Mouse (Mus musculus) midbrain, embryonic 10.5 days (tissue): ENCODE data around the gene Cdc27. TPM values are rescaled to one million over a fixed set of nuclear protein-coding genes. Genes with fewer than 3 reads are reported as not detected.

ENCODE experiments used
- DNase-seq: peaks from one replicate; pipeline ENCODE4 v3.0.0-alpha.2; 2017; ENCODE audit warnings: low spot score
- H3K27ac ChIP-seq: fragments of 300-500 bp; sonication (generic); replicated peaks from 2 replicates; pipeline ENCODE4 v1.5.1; 2016; ENCODE audit warnings: mild to moderate bottlenecking
- H3K27me3 ChIP-seq: fragments of 300-500 bp; sonication (generic); 2 replicates; pipeline ENCODE4 v1.6.1; 2016; ENCODE audit warnings: low read depth, mild to moderate bottlenecking; ENCODE audit not compliant: poor library complexity, severe bottlenecking
- H3K36me3 ChIP-seq: fragments of 300-500 bp; sonication (generic); 2 replicates; pipeline ENCODE4 v1.6.1; 2016; ENCODE audit warnings: mild to moderate bottlenecking, moderate library complexity
- H3K4me1 ChIP-seq: fragments of 300-500 bp; sonication (generic); 2 replicates; pipeline ENCODE4 v1.6.1; 2016
- H3K4me3 ChIP-seq: fragments of 300-500 bp; sonication (generic); 2 replicates; pipeline ENCODE4 v1.5.1; 2016; ENCODE audit warnings: mild to moderate bottlenecking, moderate library complexity
- H3K9me3 ChIP-seq: fragments of 300-500 bp; sonication (generic); replicated peaks from 2 replicates; pipeline ENCODE4 v1.6.1; 2016; ENCODE audit warnings: mild to moderate bottlenecking
- WGBS: fragments of 180-500 bp; shearing (Covaris S2); methylation state at CpG from one replicate; pipeline ENCODE4 v1.1.7; 2016; 5-methylcytosine and 5-hydroxymethylcytosine counted together
- polyA plus RNA-seq: library from polyadenylated mRNA; unstranded; fragments of >200 nt; fragmentation: Nextera tagmentation; extraction: Ambion mirVana; gene quantifications from 2 replicates; pipeline ENCODE4 v1.2.1, GENCODE M21; 2016

Gene Cdc27
- polyA plus RNA-seq, result 47.3 and 53.5 TPM in 2 replicates

GRCm38 (mm10) chr11:104550406-104550974 lies at the start of gene Cdc27, which contains the start of gene Myl4:
Cdc27 (minus strand) TSS chr11:104550620.
Myl4 (plus strand) TSS chr11:104550663.
- Histone ChIP-seq H3K27ac (peak within 1 kb of the TSS; percentile 98), H3K27me3 (no peaks in the 10 kb centered on the region), H3K4me1 (peaks cover 26% of the 10 kb centered on the region), H3K36me3 (peaks cover 17% of the 10 kb centered on the region), H3K4me3 (peak within 1 kb of the TSS; percentile 84), H3K9me3 (no peaks in the 10 kb centered on the region)
- DNase-seq, result peak; percentile 100
- under 1% methylated on average over 35 of the region's 35 CpGs for WGBS

- Histone ChIP-seq H3K4me1 (peaks cover 8% of the 10 kb centered on the region), H3K9me3 (no peaks in the 10 kb centered on the region), H3K4me3 (no peak overlapping the region), H3K36me3 (no peaks in the 10 kb centered on the region), H3K27ac (no peak overlapping the region), H3K27me3 (peaks cover 4% of the 10 kb centered on the region; the same call in 1 of the 2 replicates)
- no peak for DNase-seq
- WGBS, result 90% methylated on average over 13 of the region's 13 CpGs
Observed at GRCm38 (mm10) chr11:104599265-104599945, 49.0 kb upstream of the Cdc27 start.

GRCm38 (mm10) chr11:104596365-104596764 lies 45.9 kb upstream of the Cdc27 start:
- WGBS, result 83% methylated on average over 10 of the region's 10 CpGs
- H3K4me1 ChIP-seq, result peaks cover 6% of the 10 kb centered on the region

DNA sequence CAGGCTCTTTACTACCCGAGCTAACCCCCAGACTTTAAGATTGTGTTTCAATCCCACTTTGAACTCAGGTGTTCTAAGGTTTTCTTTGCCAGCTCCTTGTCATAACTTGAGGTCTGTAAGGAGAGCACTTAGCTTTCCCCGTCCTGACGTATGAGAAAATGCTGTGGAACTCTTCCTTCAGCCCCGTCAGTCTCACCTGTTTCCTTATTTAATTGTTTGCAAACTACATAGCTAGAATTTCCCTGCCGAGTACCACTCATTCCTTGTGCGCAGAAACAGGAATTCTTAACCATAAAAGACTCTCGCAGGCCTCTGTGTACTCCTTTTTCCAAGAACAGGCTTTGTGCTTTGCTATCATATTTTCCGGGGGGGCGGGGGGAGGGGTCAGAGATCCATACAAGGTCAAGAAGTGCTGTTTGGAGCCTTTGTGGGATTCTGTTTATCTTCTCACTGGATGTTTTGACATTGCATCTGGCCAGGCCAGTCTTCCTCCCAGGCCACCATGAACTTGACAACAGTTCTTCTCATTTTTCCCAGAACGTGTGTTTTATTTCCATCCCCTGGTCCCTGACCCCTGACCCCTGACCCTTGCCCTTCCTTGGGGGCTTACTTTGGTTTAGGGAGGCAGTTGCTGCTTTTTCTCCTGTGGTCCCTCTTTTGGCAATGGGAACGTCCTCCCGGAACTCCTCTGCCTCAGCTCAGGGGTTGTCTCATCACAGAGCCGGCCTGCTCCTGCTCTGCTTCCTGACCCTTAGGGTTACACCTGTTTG lies 41.8 kb upstream of the Cdc27 start:
- WGBS, result 73% methylated on average over 13 of the region's 13 CpGs

More at GRCm38 (mm10) chr11:104596365-104596764, 45.9 kb upstream of the Cdc27 start:
- H3K36me3 ChIP-seq, result no peaks in the 10 kb centered on the region
- no peaks in the 10 kb centered on the region for H3K27me3 ChIP-seq
- no peak for DNase-seq
- no peak overlapping the region for H3K4me3 ChIP-seq
- no peak overlapping the region for H3K27ac ChIP-seq
- H3K9me3 ChIP-seq, result no peaks in the 10 kb centered on the region

DNA sequence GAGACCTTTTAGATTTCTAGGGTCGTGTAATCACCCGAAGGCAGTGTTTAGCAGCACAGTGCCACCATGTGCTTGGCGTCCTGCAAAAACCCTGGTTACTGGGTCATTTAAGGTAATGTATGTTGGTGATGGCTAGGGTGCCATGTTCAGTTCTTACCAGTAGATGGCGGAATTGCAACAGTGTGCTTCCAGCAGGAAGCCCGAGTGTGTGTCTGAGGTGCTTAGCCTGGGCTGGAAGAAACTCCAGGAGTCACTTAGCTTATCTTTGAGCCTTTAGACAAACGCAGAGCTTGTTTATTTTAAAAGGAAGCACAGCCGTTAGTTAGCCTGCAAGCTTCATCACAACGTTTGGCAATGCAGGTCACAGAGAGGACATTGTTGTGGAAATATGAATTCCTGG lies 39.7 kb upstream of the Cdc27 start:
- Histone ChIP-seq H3K4me1 (no peaks in the 10 kb centered on the region), H3K9me3 (0 out of 2 replicates have a peak, but pooled peaks cover 6% of the 10 kb centered on the region), H3K36me3 (no peaks in the 10 kb centered on the region), H3K4me3 (no peak overlapping the region), H3K27ac (no peak overlapping the region), H3K27me3 (no peaks in the 10 kb centered on the region)
- WGBS, result 5% methylated on average over 8 of the region's 8 CpGs
- peak; percentile 78 for DNase-seq

More for the DNA sequence above, 41.8 kb upstream of the Cdc27 start:
- H3K27me3 ChIP-seq, result no peaks in the 10 kb centered on the region
- H3K9me3 ChIP-seq, result 0 out of 2 replicates have a peak, but pooled peaks cover 6% of the 10 kb centered on the region
- DNase-seq, result no peak
- no peaks in the 10 kb centered on the region for H3K36me3 ChIP-seq
- no peak overlapping the region for H3K4me3 ChIP-seq
- H3K4me1 ChIP-seq, result no peaks in the 10 kb centered on the region
- H3K27ac ChIP-seq, result no peak overlapping the region

GRCm38 (mm10) chr11:104589570-104589969 lies 39.1 kb upstream of the Cdc27 start:
- no peak for DNase-seq
- Histone ChIP-seq H3K27me3 (no peaks in the 10 kb centered on the region), H3K36me3 (no peaks in the 10 kb centered on the region), H3K9me3 (0 out of 2 replicates have a peak, but pooled peaks cover 6% of the 10 kb centered on the region), H3K4me3 (no peak overlapping the region), H3K27ac (no peak overlapping the region), H3K4me1 (no peaks in the 10 kb centered on the region)
- WGBS, result 72% methylated on average over 1 of the region's 1 CpGs

DNA sequence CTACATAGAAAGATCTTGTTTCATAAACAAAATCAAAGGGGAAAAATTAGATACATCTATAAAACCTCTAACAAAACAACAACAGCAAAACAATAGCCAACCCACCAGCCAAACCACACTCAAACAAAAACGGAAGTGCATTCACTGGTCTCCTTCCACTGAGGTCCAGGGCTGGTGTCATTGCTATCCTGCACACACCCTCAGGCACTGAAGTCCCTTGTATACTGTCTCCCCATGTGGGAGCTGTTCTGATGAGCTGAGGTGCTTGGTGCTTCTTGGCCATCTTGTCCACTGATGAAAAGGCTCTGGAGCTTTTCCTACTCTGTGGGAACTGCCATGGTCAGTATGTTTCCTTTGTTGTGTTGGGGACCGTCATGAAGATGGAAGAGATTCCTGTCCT lies 38.1 kb upstream of the Cdc27 start:
- 0 out of 2 replicates have a peak, but pooled peaks cover 6% of the 10 kb centered on the region for H3K9me3 ChIP-seq
- H3K27ac ChIP-seq, result no peak overlapping the region
- H3K36me3 ChIP-seq, result no peaks in the 10 kb centered on the region
- H3K4me3 ChIP-seq, result no peak overlapping the region
- H3K4me1 ChIP-seq, result no peaks in the 10 kb centered on the region
- no peaks in the 10 kb centered on the region for H3K27me3 ChIP-seq
- WGBS, result 92% methylated on average over 2 of the region's 2 CpGs
- no peak for DNase-seq

- no peaks in the 10 kb centered on the region for H3K27me3 ChIP-seq
- H3K4me1 ChIP-seq, result 0 out of 2 replicates have a peak, but pooled peaks cover under 1% of the 10 kb centered on the region
- no peak overlapping the region for H3K4me3 ChIP-seq
- H3K36me3 ChIP-seq, result no peaks in the 10 kb centered on the region
- H3K27ac ChIP-seq, result no peak overlapping the region
- H3K9me3 ChIP-seq, result 0 out of 2 replicates have a peak, but pooled peaks cover 6% of the 10 kb centered on the region
- DNase-seq, result no peak
- WGBS, result 93% methylated on average over 9 of the region's 9 CpGs
Observed at GRCm38 (mm10) chr11:104587904-104588303, 37.5 kb upstream of the Cdc27 start.

DNA sequence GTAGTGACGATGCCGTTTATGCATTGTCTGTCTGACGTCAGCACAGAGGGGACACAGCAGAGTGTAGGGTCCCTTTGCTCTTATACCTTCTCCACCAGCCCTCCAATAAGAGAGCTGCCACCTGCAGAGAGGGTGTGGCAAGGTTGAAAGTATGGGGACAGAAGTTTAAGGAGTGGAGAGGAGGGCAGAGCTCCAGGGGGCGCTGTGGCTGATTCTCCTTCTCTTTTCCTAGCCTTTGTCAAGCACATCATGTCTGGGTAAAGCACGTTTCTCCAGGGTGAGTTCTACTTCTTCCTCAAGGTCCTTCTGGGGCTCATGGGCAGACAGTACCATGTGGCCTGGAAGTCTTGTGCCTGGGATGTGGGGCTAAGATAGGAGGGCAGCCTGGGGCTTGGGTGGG lies 35.1 kb upstream of the Cdc27 start:
- Histone ChIP-seq H3K27ac (no peak overlapping the region), H3K36me3 (no peaks in the 10 kb centered on the region), H3K27me3 (no peaks in the 10 kb centered on the region), H3K9me3 (0 out of 2 replicates have a peak, but pooled peaks cover 6% of the 10 kb centered on the region), H3K4me3 (no peak overlapping the region), H3K4me1 (peaks cover 14% of the 10 kb centered on the region; the same call in 1 of the 2 replicates)
- no peak for DNase-seq
- WGBS, result 83% methylated on average over 5 of the region's 5 CpGs

- Histone ChIP-seq H3K36me3 (no peaks in the 10 kb centered on the region), H3K4me1 (peaks cover 33% of the 10 kb centered on the region), H3K27ac (no peak overlapping the region), H3K9me3 (0 out of 2 replicates have a peak, but pooled peaks cover 2% of the 10 kb centered on the region), H3K4me3 (no peak overlapping the region), H3K27me3 (no peaks in the 10 kb centered on the region)
- WGBS, result 67% methylated on average over 13 of the region's 13 CpGs
- DNase-seq, result no peak
Observed at GRCm38 (mm10) chr11:104582630-104583364, 32.4 kb upstream of the Cdc27 start.

DNA sequence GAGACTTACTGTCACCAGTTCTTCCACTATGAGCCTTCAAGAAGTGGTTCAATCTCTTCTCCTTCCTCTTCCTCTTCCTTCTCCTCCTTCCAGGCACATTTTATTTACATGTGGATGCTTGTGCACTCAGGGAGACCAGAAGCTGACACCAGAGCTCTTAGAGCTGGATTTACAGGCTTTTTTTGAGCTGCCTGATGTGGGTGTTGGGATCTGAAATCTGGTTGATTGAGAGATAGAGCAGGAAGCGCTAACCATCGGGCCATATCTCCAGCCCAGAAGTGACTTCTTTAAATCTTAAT lies 31.8 kb upstream of the Cdc27 start:
- H3K27ac ChIP-seq, result no peak overlapping the region
- H3K4me1 ChIP-seq, result peaks cover 35% of the 10 kb centered on the region
- DNase-seq, result no peak
- no peaks in the 10 kb centered on the region for H3K9me3 ChIP-seq
- no peaks in the 10 kb centered on the region; the same call in 1 of the 2 replicates for H3K27me3 ChIP-seq
- no peak overlapping the region for H3K4me3 ChIP-seq
- H3K36me3 ChIP-seq, result no peaks in the 10 kb centered on the region
- 91% methylated on average over 2 of the region's 2 CpGs for WGBS
